Mouse (Mus musculus) macrophage (primary cell): ENCODE data around the gene Zc3h4. TPM values are rescaled to one million over a fixed set of nuclear protein-coding genes. Genes with fewer than 3 reads are reported as not detected.

Experiments
- H3K27ac ChIP-seq: fragments of 350-480 bp; formaldehyde crosslinking; 2 replicates; pipeline ENCODE4 v1.9.0; 2021
- H3K36me3 ChIP-seq: fragments of 350-480 bp; formaldehyde crosslinking; 2 replicates; pipeline ENCODE4 v1.9.0; 2021; ENCODE audit errors: inconsistent target
- H3K4me3 ChIP-seq: fragments of 350-480 bp; formaldehyde crosslinking; 2 replicates; pipeline ENCODE4 v1.9.0; 2021; ENCODE audit errors: inconsistent target
- H3K79me2 ChIP-seq: fragments of 350-480 bp; formaldehyde crosslinking; 2 replicates; pipeline ENCODE4 v1.9.0; 2021; ENCODE audit errors: inconsistent target
- WGBS: methylation state at CpG from one replicate; pipeline ENCODE4 v1.1.7; 2026; ENCODE audit warnings: inconsistent platforms; ENCODE audit not compliant: missing documents; 5-methylcytosine and 5-hydroxymethylcytosine counted together
- polyA plus RNA-seq: library from polyadenylated mRNA; stranded (reverse); fragments of 250-400 nt; gene quantifications from 3 replicates; pipeline ENCODE4 v1.2.4, GENCODE M21; 2018; ENCODE audit warnings: inconsistent platforms

Gene Zc3h4
- polyA plus RNA-seq, 1 experiment from 2014 or later = 23.8 TPM

DNA sequence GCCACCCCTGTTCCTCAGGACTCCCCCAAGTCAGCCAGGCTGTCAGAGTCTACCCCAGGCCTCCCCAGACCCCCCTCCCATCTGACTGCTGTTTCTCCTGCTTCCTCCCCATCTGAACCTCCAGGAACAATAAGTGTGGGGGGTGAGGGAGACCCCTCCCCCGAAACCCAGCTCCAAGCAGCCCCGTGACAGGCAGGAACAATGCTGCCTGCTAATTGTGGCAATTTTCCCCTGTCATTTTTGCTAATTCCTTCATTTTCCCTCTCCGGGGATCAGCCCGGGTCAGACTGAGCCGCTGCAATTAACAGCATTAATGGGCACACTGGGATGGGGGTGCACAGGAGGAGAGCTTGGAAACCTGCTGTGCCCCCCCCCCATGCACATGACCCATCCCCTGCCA is 67.4 kb downstream of the Zc3h4 start:
- no peaks in the 10 kb centered on the region for H3K36me3 ChIP-seq

DNA sequence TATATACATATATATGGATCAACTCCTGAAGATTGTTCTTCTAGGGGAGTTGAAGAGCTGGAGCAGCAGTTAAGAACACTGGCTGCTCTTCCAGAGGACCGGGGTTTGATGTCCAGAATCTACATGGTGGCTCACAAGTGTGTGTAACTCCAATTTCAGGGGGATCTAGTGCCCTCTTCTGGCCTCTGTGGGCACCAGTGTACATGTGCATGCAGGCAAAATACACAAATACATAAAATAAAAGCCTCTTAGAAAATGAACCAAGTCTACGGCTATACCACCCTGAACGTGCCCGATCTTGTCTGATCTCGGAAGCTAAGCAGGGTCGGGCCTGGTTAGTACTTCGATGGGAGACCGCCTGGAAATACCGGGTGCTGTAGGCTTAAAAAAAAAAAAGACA is 70.8 kb downstream of the Zc3h4 start:
- Histone ChIP-seq H3K4me3 (no peak overlapping the region), H3K27ac (no peak overlapping the region), H3K36me3 (no peaks in the 10 kb centered on the region), H3K79me2 (no peaks in the 10 kb centered on the region)
- 42% methylated on average over 9 of the region's 9 CpGs for WGBS

More for the DNA sequence above, 67.4 kb downstream of the Zc3h4 start:
- WGBS = 37% methylated on average over 5 of the region's 5 CpGs
- Histone ChIP-seq H3K79me2 (no peaks in the 10 kb centered on the region), H3K4me3 (no peak overlapping the region), H3K27ac (no peak overlapping the region)

DNA sequence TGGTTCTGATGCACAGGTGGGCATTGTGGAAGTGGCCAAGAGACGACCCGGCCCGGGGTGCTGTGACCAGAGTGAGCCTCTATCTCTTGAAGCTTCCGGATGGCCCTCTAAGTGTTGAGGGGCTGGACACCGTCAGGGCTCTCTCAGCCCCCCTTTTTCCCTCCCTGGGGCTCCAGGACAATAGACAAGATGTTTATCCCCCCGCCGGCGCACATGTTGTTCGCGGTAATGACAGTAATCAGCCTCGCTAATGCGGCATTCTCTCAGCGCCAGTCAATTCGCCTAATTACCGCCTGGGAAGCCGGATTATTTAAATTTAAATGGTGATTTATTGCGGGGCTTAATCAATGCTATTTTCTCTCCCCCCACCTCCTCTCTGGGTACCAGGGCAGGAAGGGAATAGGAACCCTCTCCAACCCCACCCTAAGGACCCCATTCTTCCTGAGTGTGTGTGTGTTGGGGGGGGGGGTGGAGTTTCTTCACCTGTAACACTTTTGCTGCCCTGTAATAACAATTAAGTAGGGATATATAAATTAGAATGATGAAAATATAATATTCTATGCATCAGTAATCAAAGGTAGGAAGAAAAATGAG is 71.5 kb downstream of the Zc3h4 start:
- H3K36me3 ChIP-seq = no peaks in the 10 kb centered on the region
- 44% methylated on average over 16 of the region's 17 CpGs for WGBS

DNA sequence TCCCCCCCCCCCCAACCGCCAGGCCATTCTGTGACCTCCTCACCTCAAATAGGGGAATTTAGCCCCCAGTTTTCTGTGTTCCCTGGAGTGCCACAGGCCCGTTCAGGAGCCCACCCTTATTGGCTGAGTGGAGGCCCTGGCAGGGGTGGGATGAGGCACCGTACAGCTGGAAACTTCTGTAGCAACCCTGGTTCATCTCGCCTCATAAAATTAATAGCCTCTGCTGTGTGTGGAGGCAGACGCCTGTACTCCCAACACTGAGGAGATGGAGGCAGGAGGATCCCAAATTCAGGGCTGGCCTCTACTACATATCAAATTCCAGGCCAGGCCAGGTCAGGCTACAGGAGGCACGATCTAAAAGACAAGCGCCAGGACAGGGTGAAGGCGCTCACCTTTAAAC is 73.1 kb downstream of the Zc3h4 start:
- Histone ChIP-seq H3K4me3 (no peak overlapping the region), H3K27ac (no peak overlapping the region), H3K79me2 (no peaks in the 10 kb centered on the region), H3K36me3 (no peaks in the 10 kb centered on the region)
- 83% methylated on average over 8 of the region's 8 CpGs for WGBS

More for the DNA sequence above, 71.5 kb downstream of the Zc3h4 start:
- Histone ChIP-seq H3K27ac (no peak overlapping the region), H3K79me2 (no peaks in the 10 kb centered on the region), H3K4me3 (no peak overlapping the region)

DNA sequence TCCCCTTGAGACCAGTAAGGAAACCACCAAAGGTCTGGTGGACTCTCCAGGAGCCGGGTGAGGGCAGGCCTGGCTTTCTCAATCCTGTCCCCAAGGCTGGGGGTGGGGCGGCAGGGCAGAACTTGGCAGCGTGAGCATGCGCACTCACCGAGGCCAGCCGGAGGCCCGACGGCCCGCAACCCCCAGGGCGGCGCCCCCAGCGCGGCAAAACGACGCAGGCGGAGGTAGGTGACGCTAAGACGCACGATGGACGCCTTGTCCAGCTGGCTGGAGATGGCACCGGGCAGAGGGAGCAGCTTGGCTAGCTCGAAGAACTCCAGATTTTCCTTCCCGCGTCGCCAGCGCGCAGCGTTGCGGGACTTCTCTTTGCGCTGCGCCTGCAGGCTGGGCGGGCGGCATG is 73.7 kb downstream of the Zc3h4 start:
- WGBS = 10% methylated on average over 32 of the region's 33 CpGs
- no peaks in the 10 kb centered on the region for H3K36me3 ChIP-seq
- no peaks in the 10 kb centered on the region for H3K79me2 ChIP-seq
- no peak overlapping the region for H3K27ac ChIP-seq
- H3K4me3 ChIP-seq = no peak overlapping the region

DNA sequence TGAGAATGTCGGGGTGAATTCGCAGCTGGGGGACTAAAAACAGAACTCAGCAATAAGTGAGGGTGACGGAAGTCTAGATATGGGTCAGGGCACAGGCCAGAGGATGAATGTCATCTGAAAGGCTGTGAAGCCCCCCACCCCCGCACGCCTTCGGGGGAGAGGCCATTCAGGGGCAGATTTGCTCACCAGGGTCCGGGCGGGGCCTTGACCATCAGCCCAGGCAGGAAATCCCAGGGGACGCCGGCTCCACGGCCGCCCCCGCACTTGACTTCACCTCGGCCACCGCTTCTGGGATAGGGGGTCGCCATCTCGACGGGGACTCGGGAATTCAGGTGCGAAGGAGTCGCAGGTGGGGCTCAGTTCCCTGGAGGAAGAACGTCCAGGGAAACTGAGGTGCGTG is 74.6 kb downstream of the Zc3h4 start:
- H3K4me3 ChIP-seq = no peak overlapping the region
- H3K27ac ChIP-seq = no peak overlapping the region
- no peaks in the 10 kb centered on the region for H3K79me2 ChIP-seq
- H3K36me3 ChIP-seq = no peaks in the 10 kb centered on the region
- 8% methylated on average over 23 of the region's 23 CpGs for WGBS

DNA sequence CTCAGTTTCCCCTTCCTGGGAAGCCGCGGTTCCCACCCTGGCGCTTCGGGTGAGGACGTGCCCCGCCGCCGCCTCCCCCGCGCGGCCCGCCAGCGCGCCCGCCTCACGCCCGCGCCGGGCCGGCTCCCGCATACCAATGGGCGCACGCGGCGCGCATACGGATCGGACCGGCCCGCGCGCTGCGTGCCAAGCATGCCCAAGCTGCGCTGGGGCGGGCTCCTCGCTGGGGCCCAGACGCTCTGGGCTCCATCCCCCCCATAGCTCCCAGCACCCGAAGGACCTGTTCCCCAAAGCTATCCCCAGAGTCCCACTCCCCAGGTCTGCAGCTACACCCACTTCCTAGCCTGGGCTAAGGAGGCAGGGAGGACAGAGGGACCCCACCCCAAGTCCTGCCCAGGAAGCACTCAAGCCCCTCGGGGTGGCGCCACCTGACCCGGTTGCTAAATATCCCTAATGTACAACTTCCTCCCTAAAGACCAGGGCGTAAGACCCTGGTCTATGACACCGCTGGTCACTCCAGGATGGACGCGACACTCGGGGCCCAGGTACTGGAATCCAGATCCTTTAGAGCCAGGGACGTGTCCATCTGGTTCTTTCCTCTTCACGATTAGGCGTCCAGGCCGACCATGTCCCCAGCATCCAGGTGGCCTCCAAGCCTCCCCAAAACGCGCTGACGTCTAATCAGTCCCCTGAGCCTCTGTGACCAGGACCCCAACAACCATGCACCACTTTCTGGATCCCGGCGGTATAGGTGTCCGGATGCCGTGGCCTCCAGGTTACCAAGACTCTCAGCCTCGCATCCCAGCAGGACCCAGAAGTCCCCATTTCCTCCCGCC is 75.3 kb downstream of the Zc3h4 start:
- Histone ChIP-seq H3K36me3 (no peaks in the 10 kb centered on the region), H3K27ac (no peak overlapping the region), H3K79me2 (no peaks in the 10 kb centered on the region), H3K4me3 (no peak overlapping the region)
- WGBS = 5% methylated on average over 56 of the region's 59 CpGs

DNA sequence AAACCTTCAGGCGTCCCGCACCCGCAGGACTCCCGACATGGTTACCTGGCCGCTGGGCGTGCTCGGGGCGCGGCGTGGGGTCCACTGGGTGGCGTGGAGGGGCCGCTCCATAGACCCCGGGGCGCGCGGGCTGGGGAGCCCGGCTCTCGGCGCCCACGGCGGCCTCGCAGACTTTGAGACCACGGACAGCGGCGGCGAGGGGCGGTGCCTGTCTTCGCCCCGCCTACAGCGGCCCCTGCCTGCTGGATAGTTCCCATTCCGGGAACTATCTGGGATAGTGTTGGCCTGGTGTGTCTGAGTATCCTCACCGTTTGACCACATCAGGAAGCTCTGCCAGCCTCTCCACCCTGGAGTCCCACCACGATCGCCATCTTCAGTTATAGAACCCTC is 75.9 kb downstream of the Zc3h4 start:
- Histone ChIP-seq H3K36me3 (no peaks in the 10 kb centered on the region), H3K27ac (no peak overlapping the region), H3K79me2 (no peaks in the 10 kb centered on the region), H3K4me3 (no peak overlapping the region)
- 8% methylated on average over 30 of the region's 34 CpGs for WGBS

DNA sequence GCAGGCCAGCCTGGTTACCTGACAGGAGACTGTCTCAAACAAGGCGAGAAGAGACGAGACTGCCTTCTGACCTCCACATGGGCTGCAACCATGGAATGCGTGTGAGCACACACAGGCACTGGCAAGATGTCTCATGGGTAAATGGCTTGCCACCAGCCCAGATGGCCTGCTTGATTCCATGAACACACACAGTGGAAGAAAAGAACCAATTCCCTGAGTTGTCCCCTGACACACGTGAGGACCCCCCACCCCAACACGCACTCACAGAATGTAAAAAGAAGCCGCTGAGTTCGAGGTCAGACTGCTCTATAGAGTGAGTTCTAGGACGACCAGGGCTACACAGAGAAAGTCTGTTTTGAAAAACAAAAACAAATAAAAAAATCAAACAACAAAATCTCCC is 76.9 kb downstream of the Zc3h4 start, which contains the start of gene Npas1:
Gene Npas1, minus strand, starts transcription at position 101 of the 400 bp plus-strand sequence.
- H3K4me3 ChIP-seq = no peak within 1 kb of the TSS
- no peaks in the 10 kb centered on the region for H3K36me3 ChIP-seq
- no peak within 1 kb of the TSS for H3K27ac ChIP-seq
- WGBS = 97% methylated on average over 8 of the region's 8 CpGs
- H3K79me2 ChIP-seq = no peaks in the 10 kb centered on the region

Other genes with a start within 250 kb of the Zc3h4 start
- gene Meis3, start 225.8 kb upstream of the Zc3h4 start, polyA plus RNA-seq = 10.2 to 15.0 TPM (median 11.2 TPM) in 3 replicates
- gene Dhx34, start 178.9 kb upstream of the Zc3h4 start, polyA plus RNA-seq = 11.6 to 20.4 TPM (median 18.5 TPM) in 3 replicates
- gene C5ar2, start 156.8 kb upstream of the Zc3h4 start, polyA plus RNA-seq = 5.3 to 5.8 TPM (median 5.7 TPM) in 3 replicates
- gene C5ar1, start 141.4 kb upstream of the Zc3h4 start, polyA plus RNA-seq = 254 to 928 TPM (median 285 TPM) in 3 replicates
- gene Inafm1, start 127.3 kb upstream of the Zc3h4 start, polyA plus RNA-seq = 1.9 to 10.1 TPM (median 7.4 TPM) in 3 replicates
- gene Ccdc9, start 114.1 kb upstream of the Zc3h4 start, polyA plus RNA-seq = 99.0 to 183 TPM (median 120 TPM) in 3 replicates
- gene Bbc3, start 92.5 kb upstream of the Zc3h4 start, polyA plus RNA-seq = 5.0 to 24.1 TPM (median 6.4 TPM) in 3 replicates
- gene Sae1, start 13.1 kb upstream of the Zc3h4 start, polyA plus RNA-seq = 50.0 to 88.6 TPM (median 68.1 TPM) in 3 replicates
- gene Tmem160, start 51.9 kb downstream of the Zc3h4 start, polyA plus RNA-seq = 9.5 to 50.4 TPM (median 41.7 TPM) in 3 replicates
- gene Npas1, start 76.8 kb downstream of the Zc3h4 start, polyA plus RNA-seq = not detected in 3 replicates
- gene Arhgap35, start 214.1 kb downstream of the Zc3h4 start, polyA plus RNA-seq = 5.7 to 7.4 TPM (median 7.3 TPM) in 3 replicates